Mouse (Mus musculus): ENCODE results near the gene Prkn.
"Not testable (repeated sequence)": the region's sequence is repeated elsewhere in the genome, so short reads cannot be mapped to it uniquely, and the experiment has no call there.

The Prkn gene

DNA sequence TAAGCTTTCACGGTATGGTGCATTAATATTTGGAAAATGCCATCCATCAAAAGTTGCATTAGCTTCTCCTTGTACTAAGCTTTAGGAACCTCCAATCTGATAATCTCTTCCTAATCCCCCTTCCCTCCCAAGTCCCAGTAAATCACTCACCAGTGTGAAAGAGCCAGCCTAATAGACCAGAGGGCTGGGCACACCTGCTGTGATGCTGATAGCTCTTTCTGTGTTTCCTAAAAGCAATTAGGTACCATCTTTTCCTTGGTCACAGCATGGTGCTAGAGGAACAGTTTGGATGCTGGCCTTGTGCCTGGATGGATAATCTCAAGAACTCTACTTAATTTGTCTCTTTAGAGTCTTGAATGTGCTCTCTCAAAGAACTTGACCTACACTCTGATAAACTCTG, 287.0 kb downstream of the Prkn start:
- no peak for DNase-seq (ENCODE audit: low spot score)

DNA sequence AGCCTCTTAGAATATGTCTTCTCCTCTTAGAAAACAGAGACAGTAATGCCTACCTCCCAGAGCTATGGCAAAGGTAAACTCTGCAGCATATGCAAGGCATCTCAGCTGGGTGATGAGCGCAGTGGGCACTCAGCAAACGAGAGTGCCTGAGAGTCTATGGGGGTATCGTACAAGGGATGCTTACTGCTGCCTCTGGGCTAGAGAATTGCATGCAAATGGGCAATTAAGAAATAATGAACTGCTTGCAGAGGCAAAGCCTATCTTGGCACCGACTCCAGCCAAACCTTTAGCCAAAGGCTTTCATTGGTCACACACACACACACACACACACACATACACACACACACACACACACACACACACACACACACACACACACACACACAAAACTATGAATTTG, 290.7 kb downstream of the Prkn start:
- no peak for DNase-seq (ENCODE audit: low spot score)

DNA sequence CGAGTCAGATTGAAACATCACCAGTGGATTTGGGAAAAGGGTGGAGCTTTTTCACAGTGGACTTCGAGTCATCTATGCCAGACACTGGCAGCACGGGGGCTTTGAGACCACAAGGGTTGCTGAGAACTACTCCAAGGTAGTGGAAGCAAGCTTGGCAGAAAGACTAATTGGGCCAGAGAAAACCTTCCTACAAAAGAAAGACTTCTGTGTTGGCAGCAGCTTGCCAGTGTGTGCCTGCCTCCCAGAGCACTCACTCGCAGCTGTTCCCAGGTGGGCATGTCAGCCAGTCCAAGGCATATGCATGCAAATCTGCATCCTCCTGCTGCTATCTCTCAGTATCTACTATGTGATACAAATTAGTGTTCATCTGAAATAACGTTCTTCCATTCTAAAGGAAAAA, 302.1 kb downstream of the Prkn start:
- no peak for DNase-seq (ENCODE audit: low spot score)

DNA sequence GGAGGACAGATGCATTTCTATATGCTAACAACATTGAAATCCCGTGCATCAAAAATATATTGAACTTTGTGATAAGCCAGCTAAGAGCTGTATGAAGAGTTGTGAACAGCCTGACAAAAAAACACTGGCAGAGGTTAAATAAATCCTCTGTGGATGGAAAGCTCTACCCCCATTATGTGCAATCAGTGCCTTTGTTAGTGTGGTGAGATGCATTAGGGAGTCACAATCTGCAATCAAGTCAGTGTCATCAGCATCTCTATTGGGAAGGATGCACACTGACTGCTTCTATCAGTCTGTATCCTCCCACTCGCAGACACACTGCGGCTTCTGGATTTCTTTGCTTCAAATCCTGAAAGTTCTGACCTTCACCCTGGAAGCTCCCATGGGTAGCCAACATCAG, 315.9 kb downstream of the Prkn start:
- no peak for DNase-seq (ENCODE audit: low spot score)

DNA sequence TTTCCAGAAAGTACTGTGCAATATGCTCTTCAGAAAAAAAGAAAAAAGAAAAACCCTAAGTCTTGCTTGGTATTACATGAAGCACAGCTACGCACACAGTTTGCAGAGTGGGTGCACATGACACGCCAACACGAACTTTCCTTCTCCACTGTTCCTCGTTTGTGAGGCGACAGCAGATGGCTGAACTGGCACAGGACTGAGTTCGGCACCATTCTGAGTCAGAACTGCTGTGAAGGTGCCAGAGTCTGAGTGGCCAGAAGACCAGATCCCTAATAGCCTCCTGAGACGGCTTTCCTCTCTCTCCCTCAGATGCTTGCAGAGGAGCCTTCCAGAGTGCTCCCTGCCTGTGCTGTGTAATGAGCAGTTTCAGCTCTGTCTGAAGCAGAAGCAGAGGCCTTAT, 317.4 kb downstream of the Prkn start:
- DNase-seq (ENCODE audit: low spot score), result no peak

DNA sequence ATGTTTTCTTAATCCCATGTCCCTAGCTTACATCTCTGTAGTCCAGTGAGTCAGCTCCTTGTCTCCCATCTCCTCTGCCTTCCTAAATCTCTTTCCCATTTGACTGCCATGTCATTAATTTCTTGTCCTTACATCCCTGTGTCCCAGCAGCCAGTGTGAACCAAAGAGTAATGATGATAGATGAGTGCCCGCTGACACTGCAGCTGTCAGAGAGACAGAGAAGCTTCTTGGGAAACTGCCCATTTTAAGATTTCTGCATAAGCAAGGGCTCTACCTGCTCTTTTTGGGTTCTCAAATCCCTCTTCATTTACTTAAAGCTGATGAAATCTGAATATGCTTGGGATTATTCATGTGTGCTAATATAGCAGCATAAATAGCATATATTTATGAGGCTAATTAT, 321.3 kb downstream of the Prkn start:
- DNase-seq (ENCODE audit: low spot score), result no peak

DNA sequence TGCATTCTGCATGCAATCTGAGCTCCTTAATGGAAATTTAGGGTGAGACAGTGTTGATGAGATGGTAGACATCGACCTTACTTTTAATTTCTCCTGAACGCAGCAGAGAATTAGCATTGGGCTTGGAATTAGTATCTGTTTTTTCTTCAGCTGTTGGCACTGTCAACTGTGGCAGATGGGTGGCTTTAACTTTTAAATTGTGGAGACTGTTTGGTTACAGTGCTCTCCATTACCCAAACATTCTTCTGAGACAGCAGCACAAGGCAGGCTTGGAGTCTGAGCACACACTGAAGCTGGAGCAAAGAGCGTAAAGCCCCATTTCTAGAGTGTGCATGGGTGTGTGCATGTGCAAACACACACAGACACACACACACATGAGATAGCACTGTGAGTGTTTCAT, 322.6 kb downstream of the Prkn start:
- no peak for DNase-seq (ENCODE audit: low spot score)

DNA sequence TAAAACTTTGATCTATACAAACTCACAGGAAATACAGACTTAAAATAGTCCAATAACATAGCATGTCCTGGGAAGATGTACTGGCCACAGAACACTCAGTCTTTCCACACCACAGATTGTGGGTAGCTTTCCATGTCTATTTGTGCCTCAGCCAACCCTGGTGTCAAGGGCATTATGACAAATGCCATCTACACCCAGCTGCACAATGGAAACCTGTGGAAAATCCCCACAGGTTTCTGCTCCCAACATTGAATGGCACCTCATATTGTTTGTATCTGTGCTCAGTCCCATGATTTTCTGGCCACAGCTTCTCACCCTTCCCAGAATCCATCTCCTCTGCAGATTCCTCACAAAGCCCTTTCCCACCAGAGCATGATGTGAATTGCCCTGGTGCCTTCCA, 347.2 kb downstream of the Prkn start:
- no peak for DNase-seq (ENCODE audit: low spot score)

DNA sequence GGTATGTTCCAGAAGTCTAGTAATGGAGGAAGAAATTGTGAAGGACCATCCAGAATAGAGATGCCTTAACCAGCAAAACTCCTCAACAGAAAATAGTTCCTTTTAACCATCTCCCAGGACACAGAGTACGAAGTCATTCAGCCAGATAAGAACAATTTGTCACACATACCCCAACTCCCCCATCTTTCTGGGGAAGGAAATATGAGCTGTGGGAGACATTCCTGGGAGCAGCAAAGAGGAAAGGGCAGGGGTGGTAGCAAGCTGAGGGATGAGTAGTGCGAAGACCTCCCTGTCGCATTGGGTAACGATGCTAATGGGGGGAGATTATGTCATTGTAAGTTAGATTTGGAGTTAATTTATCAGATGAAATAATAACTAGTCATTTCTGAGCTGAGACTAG, 348.3 kb downstream of the Prkn start:
- no peak for DNase-seq (ENCODE audit: low spot score)

DNA sequence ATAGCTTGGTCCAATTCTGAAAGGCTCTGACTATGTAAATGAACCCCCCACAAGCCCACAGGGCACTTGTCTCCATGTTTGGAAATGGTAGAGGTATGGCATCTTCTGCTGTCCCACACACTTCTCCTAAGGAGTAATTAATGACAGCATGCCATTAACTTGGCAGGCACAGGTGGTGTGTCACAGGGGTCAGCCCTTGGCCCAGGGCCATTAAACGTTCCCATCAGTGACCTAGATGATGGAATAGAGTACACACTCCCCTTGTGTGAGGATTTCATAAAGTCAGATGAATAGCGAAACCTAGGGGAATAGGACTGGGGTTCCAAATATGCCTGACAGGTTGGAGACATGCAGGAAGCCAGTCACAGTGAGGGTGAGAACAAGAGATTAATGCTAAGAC, 350.1 kb downstream of the Prkn start:
- no peak for DNase-seq (ENCODE audit: low spot score)

DNA sequence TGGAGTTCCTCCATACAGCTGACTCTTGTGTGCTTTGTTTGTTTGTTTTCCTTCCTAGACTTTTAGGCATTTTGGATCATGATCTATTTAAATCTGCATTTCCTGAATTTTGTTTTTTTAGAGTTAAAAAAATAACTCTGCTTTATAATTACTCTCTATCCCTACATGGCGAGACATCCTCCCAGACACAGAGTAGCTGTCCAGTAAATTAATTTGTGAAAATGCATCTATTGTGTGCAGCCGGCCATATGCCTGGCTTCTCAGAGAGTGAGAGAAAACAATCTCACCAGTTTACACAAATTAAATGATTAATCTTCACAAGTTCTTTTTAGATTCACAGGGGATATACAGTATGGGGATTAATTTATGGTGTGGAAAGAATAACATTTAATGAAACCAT, 357.9 kb downstream of the Prkn start:
- no peak for DNase-seq (ENCODE audit: low spot score)

DNA sequence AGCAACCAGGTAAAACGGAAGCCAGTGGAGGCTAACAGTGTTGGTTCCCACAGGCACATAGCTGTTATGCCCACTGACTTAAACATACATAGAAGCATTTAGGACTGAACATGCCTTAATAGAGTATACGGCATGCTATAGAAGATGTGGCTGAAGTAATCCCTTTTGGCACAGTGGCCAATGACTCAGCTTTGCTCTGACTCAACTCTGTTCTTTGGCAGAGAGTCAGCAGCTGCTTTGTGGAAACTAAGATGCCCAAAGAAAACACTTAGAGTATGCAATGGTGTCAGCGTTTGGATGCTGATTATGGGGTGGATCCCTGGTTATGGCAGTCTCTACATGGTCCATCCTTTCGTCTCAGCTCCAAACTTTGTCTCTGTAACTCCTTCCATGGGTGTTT, 368.9 kb downstream of the Prkn start:
- DNase-seq (ENCODE audit: low spot score), result not testable (repeated sequence)

DNA sequence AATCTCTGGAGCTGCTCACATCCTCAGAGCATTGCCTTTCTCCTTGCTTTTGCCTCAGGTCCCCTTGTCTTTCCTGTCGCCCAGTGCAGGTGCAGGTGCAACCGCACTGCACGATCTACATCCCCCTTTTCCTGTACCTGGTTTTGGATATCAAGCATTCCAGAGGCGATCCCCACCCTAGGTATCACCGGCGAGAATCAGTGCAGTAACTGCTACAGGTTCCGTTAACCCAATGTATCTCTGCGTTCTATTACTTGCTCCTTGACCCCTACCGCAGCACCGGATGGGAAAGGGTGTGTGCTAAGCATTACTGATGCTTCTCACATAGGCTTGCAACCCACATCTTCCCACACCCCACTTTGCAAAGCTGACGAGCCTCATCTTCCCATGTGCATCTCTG, 370.8 kb downstream of the Prkn start:
- DNase-seq (ENCODE audit: low spot score), result no peak

DNA sequence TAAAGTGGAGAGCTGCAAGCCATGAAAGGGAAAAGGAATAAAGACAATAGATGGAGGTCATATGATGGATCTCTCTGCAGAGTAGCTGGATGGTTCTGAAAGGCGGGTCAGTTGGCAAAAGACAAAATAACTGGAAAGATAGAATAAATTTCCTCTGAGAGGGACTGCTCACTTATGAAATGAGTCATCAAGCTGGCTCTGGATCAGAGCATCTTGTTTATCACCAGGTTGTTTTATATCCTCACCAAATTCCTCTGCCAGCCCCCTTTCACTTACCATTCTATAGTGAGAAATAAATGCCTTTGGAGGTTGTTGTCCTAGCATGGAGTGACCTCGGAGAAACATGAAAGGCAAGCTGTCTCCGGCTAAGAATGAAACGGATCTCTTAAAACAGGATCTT, 371.4 kb downstream of the Prkn start:
- DNase-seq (ENCODE audit: low spot score), result no peak

DNA sequence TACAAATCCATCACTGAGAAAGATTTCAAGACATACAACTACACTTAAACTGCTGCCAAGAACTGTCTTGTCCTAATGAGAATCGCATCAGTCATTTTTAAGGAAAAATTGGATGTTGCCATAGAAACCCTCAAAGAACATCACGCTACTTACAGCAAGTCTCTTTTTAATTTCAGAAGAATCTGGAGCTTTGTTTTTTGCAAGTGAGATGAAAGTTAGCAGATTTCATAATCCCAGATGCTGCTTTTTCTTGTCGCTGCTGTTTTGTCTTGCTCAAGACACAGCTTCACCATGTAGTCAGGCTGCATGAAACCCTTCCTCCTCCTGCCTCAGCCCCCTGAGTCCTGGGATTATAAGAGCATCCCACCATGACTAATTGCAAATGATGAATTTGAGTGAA, 373.5 kb downstream of the Prkn start:
- no peak for DNase-seq (ENCODE audit: low spot score)

DNA sequence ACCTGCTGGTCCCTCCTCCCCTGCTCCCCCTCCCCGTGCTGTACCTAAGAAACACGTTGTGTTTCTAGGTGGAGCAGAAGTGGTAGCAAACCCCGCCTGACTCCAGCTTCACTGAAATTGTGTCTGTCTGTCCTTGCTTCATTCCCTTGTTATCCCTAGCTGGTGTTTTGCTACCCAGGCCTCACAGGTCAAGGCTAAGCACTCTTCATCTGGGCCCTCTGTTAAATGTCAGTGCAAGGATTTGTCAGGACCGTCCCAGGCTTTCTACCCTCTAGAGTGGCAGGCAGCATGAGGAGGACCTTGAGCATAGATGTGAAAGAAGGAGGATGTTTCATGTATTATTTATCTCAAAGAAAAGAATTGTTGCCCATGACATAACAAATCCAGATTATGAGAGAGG, 388.8 kb downstream of the Prkn start:
- no peak for DNase-seq (ENCODE audit: low spot score)

DNA sequence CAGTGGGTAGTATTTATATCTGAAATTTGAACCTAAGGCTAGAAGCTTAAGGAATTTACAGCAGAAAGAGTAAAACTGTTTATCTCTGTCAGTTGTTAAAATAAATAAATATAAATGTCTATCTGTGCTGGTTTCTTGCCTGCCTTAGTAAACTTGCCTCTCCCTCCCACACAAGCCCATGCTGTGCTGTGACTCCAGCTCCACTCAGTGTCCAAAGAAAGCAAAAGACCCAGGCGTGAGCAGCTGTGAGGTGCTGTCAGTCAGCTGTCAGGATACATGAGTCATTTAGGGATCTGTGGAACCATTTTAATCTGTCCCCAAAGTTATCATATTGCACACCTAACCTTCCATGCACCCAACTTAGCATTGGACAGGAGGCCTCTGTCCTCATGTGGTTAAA, 389.2 kb downstream of the Prkn start:
- DNase-seq (ENCODE audit: low spot score), result no peak

DNA sequence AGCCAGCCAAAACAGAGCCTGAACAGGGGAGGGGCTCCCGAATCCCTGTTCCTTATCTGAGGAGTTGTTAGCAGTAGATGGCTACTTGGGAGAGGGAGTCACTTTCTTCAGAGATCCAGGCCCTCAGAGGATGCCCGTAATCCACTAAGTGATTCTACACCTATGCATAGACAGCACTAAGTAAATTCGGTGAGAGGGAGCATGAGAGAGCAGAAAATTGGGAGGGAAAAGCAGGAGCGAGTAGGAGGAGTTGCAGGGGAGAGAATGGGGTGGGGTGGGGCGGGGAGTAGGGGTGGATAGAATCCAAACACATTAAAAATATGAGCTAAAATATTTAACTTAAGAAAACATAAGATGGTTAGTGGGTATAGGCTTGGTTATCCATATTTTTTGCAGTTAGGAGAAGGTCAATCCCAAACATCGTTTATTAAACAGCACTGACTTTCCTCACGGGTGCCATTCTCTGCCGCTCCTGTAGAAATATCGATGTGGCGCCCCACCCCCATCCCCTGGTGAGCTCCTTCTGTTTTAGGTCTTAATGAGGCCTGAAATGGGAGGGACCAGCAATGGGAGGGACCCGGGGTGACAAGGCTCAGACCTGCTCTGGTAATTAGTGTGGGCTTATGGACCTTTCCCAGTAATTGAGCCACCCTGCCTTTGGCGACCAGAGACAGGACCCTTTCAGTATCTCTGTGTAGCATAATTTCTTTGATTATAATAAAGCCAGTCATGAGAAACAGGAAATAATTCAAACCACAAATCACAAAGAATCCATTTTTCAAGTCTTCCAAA, 390.6 kb downstream of the Prkn start:
- no peak for DNase-seq (ENCODE audit: low spot score)

DNA sequence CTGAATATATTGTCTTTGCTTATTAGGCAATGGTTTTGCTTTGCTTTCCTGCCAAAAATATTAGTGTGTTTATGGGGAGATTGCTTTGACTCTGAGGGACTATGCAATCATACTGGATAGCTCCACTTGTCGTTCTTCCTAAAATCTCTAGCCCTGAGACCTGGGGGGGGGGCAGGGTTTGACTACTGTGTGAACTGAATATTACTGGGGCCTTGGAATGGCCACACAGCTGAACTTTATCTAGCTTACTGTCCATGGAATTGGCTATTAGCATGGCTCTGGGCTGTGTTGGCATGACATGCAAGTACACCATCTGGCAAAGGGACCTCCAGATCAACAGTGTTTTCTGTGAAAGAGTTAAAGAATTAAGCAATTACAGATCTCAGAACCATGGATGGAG, 395.1 kb downstream of the Prkn start:
- no peak for DNase-seq (ENCODE audit: low spot score)

DNA sequence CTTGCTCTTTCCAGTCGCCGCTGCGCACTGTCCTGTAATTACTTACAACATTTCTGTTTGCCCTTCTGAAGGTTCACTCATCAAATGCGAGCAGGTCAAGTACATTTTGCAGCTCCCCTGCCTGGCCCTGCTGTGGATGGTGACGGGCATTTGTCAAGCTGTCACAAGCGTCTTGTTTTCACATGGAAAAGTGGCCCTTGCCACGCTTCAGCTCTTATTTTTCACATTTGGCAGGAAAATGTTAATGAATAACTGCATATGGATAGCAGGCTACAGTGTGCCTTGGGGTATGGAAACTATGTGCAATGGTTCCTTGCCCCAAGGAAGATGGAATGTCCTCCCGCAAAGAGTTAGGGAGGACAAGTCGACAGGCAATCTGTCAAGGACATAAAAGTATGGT, 404.9 kb downstream of the Prkn start:
- no peak for DNase-seq (ENCODE audit: low spot score)

DNA sequence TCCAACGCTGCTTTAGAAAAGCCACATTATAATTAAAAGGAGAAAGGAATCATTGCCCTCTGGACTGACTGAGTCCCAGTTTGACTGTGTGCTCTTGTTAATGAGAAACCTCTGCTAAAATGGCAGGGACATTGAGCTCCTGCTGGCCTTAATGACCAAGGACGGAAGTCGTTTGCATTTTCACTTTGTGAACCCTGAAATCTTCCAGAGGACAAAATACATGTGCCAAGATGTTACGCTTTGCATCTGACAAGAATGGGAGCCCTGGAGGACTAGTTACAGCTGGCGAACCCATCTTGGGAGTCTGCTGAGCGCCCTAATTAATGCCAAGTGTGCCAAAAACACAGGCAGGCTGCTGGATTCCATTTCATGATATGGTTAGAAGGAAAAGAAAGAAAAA, 409.0 kb downstream of the Prkn start:
- no peak for DNase-seq (ENCODE audit: low spot score)

DNA sequence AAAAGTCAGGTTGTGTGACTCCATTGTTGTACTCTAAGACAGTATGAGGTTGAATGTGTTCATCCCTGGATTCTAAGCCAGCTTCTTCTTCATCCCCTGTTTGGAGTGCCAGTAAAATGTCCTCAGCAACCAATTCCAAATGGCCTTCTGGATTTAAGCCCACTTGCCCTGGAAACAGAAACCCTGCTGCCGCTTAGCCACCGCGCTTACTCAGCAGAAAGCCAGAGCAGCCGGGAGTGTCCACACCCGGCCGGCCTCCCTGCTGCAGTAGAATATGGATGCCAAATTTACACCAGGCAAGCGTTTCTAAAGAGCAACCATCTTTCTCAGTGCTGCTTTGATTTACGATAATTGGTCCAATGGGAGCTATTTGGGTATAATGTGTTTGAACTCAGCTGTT, 420.5 kb downstream of the Prkn start:
- DNase-seq (ENCODE audit: low spot score), result no peak

DNA sequence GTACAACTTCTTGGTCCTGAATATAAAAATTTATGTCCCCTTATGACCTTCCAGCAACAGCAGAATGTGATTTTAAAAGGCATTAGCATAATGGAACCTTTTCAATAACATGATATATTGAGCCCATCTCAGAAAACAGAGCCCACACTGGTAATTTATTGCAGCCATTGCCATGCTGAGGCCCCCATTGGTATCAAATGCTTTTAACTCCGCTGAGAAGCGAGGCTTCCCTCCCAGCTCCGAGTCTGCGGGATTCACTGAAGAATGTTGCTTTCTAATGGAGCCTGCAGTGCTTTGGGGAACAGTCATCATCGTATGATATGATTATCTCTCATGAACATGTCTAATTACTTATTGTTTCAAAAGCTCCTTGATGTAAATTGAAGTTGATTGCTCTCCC, 421.5 kb downstream of the Prkn start:
- no peak for DNase-seq (ENCODE audit: low spot score)

DNA sequence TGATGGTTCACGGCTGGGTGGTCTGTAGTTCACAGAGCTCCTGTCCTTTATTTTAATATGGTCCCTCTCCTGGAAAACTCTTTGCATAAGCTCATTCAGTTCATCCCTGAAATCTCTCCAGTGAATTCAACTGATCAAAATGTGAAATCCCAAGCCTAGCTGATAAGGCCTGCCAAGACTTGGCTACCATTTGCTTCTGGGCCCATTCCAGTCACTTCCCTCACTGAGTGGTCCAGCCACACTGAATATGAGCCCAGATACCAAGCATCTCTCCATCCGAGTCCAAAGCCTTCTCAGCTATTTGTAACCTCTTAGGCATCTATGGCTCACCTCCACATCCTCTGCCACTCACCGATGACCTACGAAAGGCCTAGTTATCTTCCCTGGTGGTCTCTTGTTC, 427.8 kb downstream of the Prkn start:
- DNase-seq (ENCODE audit: low spot score), result no peak

DNA sequence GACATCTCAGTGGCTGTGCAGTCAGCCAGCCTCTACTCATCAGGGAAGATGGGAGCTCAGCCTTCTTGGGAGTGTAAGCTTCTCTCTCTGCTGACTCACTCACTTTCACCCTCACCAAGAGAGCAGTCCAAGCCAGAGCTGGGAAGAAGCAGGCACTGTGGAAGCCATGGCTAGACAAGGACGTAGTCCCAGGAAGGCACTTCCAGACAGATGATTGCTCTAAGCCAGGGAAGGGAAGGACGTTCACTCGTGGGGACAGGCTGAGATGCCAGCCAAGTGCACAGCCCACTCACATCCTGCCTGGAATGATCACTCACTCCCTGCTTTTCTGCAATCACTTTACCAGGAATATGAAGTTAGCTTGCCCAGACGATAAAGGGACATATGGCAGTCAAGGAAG, 430.0 kb downstream of the Prkn start:
- DNase-seq (ENCODE audit: low spot score), result no peak
